Mouse (Mus musculus) adrenal gland, adult 8-10 months (tissue): ENCODE measurements around the gene Arid5b. TPM values are rescaled to one million over a fixed set of nuclear protein-coding genes. Genes with fewer than 3 reads are reported as not detected.
"Not testable (repeated sequence)": the region's sequence is repeated elsewhere in the genome, so short reads cannot be mapped to it uniquely, and the experiment has no call there.

ENCODE experiments used
- DNase-seq: peaks from one replicate; pipeline ENCODE4 v3.0.0; 2022
- total RNA-seq, 4 experiments: library from RNA; stranded (reverse); gene quantifications; 2 replicates each; pipeline ENCODE4 v1.2.4; 2022

Arid5b gene
- total RNA-seq, 4 experiments from 2014 or later: 22.5 to 34.7 (median 29.4) TPM

DNA sequence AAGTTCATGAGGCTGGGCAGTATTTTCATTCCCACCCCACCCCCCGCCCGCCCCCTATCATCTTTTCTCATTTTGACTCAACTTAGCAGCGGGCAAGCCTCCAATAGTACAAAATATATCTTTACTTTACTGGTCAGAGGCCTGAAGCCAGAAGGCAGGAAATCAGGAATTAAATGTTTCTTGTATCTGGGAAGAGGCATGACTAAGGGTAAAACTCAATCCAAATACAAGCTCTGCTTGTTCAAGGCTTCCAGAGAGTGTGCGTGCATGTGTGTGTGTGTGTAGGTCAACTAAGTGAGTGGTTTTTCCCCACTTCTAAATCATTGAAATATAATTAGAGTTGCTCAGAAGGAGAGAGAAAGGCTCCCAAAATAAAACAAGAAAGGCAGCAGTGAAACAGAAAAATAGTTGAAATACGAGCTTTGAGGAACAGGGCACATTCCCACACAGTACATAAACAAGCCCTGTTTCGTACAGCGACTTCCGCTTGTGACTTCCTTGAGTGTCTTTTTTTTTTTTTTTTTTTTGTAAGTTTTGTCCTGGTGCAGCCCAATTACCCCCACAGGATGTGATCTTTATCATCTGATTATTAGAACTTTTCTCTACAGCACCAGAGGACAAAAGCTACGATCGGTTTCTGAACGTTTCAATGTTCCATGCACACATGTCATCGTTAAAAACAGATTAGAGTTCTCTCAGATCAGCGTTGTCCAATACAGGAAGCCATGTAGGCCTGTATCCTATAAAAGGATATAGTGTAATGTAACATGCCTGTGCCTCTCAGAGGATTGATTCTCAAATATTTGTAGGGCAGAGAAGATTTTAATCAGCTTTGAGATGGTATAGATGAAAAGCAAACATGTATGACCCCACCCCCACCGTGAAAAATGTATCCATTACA lies 173.4 kb downstream of the Arid5b start:
- no peak for DNase-seq

DNA sequence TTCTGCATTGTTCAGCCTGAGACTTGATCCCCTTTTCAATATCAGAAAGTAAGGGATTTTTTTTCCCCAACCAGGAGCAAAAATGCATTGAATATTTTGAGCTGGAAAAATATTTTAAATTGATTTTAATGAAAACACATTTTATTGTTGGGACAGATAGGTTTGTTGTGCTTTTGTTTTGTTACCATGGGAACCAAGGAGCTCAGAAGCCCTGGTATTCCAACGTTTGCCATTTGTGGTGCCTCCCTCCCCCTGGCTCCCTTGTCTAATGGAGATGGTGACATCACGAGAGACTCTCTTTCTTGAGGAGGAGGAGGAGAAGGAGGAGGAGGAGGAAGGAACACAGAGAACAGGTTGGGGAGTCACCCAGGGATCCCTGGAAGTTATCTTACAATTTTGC lies 174.1 kb downstream of the Arid5b start:
- no peak for DNase-seq

GRCm38 (mm10) chr10:68103988-68104387 lies 174.6 kb downstream of the Arid5b start:
- DNase-seq: no peak

DNA sequence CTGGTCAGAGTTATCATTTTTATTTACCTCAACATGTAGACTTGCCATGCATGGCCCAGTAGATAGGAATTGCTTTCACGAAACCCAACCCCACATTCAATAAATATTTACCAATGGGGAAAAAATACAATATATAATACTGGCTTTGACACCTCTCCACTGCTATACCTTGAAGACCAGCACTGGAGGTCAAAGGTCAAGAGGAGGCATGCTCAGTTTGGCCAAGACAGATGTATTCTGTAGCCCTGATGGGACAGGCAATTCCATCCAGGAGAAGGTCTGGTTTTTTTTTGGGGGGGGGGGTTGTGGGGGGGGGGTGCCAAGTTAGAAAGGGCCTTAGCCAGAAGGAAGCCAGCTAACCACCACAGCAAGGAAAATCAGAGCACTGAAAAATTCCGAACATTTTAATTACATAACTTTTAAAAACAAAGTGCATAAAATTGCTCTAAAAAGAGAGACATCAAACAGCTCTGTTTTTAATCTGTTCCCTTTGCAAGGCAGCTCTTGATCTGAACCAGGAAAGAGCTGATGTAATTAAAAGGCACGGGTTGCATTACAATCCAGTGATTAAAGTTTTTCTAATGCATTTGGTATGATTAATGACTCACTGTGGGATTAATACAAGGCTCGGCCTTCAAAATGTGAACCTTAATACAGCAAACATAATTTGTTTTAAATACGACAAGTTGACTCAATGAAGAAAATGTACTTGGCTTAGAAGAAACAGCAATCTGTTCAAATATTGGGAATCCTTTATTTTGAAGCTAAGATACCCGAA lies 175.3 kb downstream of the Arid5b start:
- DNase-seq: no peak

GRCm38 (mm10) chr10:68102566-68102965 lies 176.0 kb downstream of the Arid5b start:
- no peak for DNase-seq

- DNase-seq: no peak
These were observed 177.3 kb downstream of the Arid5b start for GRCm38 (mm10) chr10:68101251-68101650.

DNA sequence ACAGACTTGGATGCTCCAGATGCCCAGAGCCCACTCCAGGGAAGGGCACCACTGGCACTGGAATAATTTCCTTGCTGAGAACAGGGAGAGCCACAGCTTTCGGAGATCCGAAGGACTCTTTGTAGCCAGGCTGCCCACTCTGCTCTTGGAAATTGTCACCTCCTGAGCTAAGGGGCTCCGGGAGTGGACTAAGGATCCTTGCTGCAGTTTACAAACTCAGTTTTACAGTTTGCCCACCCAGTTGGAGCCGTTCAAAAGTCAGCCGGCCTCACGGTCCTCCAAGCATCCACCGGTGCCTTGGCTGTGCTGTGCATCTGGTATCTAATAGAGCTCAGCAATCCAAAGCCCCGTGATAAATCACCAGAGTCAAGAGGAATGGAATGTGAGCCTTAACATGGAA lies 178.0 kb downstream of the Arid5b start:
- DNase-seq: no peak

- not testable (repeated sequence) for DNase-seq
These were observed 178.7 kb downstream of the Arid5b start for GRCm38 (mm10) chr10:68099801-68100200.

DNA sequence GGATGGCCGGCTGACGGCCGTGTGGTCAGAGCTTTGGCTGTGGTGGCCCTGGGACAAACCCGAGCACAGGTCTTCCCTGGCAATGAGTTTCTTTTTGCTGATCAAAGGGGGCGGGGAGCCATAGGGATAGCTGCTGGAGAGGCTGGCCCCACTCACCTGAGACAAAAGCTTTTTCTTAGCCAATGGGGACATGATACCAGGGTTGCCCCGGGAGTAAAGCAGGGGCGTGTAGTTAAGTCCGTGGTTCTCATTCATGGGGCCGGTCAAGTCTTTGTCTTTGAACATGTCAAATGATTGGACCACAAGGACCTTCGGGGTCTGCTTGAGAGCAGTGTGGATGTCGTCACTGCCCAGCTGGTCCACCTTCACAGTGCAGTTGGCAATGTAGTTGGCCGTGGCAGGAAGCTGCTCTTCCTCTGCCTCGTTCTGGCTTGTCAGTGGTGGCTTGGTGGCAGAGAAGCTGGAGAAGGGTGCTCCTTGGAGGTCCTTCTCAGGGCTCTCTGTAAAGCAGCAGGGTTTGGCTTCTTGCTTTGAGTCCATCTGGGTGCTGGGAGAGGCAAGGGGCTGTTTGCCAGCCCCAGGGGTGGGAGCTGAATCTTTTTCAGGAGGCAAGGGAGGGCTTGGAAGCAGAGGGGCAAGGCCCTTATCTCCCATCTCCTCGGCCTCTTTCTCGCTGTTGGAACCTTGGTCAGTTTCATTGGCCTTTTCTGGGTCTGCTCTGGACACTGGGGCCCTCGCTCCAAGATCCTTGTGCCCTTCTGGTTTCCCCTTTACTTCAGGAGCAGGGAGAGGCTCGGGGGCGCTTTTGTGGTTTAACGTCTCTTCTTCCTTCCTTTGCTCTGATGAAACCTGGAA lies 180.5 kb downstream of the Arid5b start:
- no peak for DNase-seq

DNA sequence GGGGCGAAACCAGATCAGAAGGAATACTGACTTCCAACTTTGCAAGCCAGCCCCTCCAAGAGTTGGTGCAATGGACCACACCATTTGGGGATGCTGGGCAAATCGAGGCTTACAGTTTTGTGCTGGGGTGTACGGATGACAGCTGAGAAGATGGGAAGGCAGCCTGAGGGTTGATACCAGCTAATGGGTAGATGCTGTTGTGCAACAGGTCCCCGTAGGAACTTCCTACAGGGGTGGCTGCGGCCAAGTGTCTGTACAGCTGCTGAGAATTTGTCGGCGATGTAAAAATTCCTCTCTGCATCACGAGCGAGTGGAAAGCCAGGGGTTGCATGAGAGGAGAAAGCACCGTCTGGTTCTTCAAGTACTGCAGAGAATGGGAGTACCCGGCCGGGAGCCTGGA lies 182.1 kb downstream of the Arid5b start:
- DNase-seq: no peak

DNA sequence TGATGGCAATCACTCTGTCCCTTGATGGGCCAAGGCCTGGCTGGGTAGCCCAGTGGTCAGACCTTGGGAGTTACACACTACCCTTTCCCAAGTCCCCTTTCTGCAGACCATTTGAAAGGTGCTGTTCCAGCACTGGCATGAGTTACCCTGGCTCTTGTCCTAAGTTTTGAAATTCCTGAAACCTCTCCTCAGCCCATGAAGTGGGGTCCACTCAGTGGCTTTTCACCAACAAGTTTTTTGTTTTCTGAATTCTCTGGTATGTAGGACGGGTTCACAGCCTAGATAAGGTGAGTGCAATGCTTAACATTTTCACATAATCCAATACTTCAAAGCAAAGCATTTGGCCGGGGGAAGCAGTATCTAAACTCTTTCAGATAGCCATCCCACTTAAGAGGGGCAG lies 183.4 kb downstream of the Arid5b start:
- DNase-seq: no peak

GRCm38 (mm10) chr10:68093496-68093895 lies 185.0 kb downstream of the Arid5b start:
- DNase-seq: no peak

GRCm38 (mm10) chr10:68091840-68092239 lies 186.7 kb downstream of the Arid5b start:
- DNase-seq: no peak

DNA sequence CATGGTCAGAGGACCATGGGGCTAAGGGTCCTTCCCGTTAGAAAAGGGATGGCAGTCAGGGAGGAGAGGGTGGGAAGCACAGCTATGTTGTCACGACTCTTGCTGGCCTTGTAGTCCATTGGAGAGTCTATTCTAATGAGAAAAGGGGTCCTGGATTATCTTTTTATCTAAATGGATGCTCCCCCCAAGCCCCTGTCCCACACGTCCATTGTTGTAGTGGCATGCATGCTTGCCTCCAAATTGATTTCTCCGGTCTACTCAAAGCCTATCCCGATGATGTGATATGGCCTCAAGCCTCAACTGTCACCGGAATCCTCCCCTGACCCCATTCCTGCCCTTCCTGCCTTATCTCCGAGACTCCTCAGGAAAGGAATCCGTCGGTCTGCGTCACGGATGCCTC lies 187.5 kb downstream of the Arid5b start:
- no peak for DNase-seq

DNA sequence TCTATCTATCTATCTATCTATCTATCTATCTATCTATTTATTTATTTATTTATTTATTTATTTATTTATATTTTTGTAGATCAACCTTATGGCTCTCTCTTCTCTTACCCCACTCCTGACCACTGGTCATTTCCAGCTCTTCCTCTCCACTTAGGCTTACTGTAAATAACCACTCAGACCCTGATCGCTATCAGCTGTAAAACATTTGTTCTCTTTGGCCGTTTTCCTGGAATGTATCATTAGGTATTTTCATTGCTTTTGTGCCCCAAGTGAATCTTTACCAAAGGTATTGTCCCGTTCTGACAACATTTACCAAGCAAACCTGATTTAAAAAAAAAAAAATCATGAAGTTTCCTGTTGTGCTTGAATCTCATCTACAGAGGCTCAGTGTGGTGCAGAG lies 188.0 kb downstream of the Arid5b start:
- DNase-seq: no peak

DNA sequence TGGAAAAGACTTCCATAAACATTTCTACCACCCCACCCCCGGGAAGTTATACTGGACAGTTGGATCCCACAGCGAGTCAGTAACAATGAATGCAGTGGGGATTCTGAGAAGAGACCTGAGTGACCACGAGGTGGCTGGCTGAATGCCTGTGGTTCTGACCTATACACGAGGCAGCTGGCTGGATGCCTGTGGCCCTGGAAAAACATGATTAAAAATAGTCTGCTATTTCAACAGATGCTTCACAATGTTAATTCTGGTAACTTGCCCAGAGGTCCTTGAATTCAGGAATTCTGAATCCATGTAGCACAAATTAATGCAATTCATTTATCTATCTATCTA lies 188.4 kb downstream of the Arid5b start:
- peak; percentile 82 for DNase-seq

DNA sequence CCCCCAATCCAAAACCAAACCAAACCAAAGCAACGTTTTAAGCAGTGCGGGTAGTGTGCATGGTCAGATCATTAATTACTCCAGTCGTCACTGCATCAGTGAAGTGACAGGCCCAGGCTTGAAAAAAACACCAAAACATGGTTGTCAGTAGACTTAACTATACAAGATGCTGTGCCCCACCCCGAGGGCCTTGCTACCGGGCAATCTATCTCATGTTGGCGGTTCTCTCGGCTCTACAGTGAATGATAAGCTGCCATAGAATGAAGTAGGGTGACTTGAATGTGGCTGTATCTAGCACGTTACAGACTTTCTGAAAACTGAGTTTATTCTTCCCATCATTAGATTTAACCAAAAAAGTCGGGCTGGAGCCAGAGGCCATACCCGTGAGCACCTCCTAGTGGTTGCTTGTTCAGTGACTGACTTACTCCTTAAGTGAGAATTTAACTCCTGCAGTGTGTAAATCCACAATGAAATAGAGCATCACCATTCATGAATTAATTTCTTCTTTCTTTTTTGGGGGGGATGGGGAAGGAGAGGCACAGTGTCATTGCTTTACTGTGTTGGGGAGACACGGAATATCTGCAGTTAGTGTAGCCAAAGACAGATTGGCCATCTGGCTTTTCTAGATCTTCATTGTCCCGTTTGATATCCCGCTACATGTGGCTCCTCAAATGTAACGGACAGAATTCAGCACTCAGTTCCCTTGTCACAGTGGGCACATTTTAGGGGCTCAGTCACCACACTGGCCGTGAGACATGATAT lies 188.9 kb downstream of the Arid5b start:
- DNase-seq: no peak

GRCm38 (mm10) chr10:68087722-68088121 lies 190.8 kb downstream of the Arid5b start:
- no peak for DNase-seq

DNA sequence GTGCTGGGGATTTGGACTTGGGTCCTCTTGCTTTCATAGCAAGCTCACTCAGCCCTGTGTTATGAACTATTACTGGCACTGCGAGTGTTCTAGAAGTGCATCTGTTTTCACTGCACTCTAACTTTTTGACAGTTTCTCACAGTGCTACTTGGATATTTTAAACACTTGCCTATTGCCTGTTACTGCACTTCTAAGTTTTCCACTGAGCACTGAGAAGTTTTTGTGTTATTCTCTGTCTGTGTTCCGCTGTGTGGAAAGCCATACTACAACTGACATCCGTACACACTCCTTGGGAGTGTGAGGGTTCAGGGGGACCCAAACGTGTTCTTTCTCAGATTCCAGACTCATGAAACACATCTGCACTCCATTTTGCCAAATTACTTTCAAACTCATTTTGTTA lies 191.6 kb downstream of the Arid5b start:
- DNase-seq: no peak

GRCm38 (mm10) chr10:68085574-68085973 lies 193.0 kb downstream of the Arid5b start:
- no peak for DNase-seq

- DNase-seq: no peak
These were observed 196.8 kb downstream of the Arid5b start for GRCm38 (mm10) chr10:68081712-68082111.
